Mouse (Mus musculus) MN1 (cell line): ENCODE results near the gene Cnot11.

ENCODE experiments used
- DNase-seq: peaks from one replicate; pipeline ENCODE4 v3.0.0-alpha.2; 2016; ENCODE audit warnings: low spot score

Gene Cnot11

DNA sequence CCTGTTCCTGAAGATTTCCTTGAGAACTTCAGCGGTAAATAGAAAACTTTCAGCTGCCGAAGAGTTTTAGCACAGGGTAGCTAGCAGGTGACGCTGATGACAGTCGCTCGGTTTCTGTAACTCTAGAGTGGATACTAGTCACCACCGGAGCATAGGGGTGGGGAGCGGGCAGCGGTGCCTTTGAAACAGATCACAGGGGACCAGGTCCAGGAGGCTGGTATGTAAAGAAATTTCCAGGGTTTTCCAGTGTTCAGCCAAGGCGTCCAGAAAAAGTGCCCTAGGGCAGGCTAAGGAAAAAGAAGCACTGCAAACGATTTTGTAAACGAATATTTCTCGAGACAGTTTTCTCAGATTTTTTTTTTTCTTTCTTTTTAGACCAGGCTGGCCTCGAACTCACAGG, at the start of gene Cnot11:
Gene Cnot11 (plus strand): TSS at position 162 of the 400 bp plus-strand sequence.
- no peak for DNase-seq

- no peak for DNase-seq
These were observed 47.4 kb upstream of the Cnot11 start for GRCm38 (mm10) chr1:39487370-39487769.

GRCm38 (mm10) chr1:39493165-39493564, 41.6 kb upstream of the Cnot11 start:
- DNase-seq, result no peak

DNA sequence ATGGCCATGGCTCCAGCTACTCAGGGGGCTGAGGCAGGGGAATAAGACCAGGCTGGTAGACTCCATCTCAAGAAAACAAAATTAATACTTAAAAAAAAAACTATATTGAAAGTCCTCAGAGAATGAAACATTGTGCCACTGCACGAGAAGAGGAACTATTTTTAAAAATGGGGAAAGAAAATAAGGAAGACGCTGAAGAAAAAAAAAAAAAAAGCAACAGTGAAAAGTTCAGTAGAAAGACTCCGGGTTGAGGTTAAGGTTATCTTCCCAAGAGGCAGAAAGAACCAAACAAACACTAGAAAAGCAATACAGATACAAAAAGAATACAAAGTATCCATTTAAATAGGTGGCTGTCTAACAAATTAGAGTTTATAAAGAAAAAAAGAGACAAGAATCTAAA, 41.1 kb upstream of the Cnot11 start:
- DNase-seq, result no peak

DNA sequence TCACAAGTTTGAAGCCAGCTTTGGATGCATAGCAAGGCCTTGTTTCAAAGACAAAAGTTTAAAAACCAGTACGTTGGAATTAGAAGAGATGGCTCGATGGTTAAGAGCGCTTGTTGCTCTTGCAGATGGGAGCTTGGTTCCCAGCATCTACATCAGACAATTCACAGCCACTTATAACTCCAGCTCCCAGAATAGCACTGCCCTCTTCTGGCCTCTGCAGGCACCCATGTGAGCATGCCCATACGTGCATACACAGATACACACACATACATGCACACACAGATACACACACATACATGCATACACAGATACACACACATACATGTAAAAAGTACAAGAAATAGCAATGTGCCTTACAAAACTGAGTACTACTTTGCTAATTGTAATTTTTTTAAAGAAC, 37.8 kb upstream of the Cnot11 start:
- no peak for DNase-seq

DNA sequence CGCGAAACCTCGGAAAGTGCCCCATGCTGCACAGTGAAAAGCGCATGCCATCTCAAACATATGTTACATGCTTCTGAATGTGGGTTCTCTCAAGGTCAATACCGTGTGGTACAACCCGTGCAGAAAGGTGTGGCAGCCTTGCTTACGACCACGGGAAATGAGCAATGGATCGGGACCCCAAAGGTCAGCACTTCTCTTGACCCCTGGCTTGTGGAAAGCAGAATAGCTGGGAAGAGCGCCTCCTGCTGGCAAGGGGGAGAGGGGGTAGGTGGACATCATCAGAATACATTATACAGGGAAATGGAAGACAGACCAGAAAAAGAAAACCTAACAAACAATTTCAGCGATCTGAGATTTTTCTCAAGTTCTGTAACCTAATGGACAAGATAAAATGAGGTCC, 37.0 kb upstream of the Cnot11 start:
- DNase-seq, result no peak

GRCm38 (mm10) chr1:39499485-39499941, 35.3 kb upstream of the Cnot11 start:
- no peak for DNase-seq

- DNase-seq, result no peak
These were observed 31.8 kb upstream of the Cnot11 start for GRCm38 (mm10) chr1:39502817-39503633.

DNA sequence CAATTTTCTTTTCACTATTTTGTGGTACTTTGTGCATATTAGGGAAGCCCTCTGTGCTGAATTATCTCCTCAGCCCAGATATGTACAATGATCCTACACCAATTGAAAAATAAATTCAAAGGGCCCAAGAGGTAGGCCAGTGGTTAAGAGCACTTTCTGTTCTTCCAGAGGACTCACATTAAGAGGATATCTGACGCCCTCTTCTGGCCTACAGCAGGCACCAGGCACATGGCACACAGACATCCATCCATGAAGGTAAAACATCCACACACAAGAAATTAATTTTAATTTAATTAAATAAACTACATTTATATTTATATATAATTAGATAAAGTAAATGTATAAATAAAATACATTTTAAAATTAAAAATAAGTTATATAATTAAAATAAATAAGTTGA, 30.5 kb upstream of the Cnot11 start:
- no peak for DNase-seq

- DNase-seq, result no peak
These were observed 29.2 kb upstream of the Cnot11 start for GRCm38 (mm10) chr1:39505600-39505999.

- no peak for DNase-seq
These were observed 23.0 kb upstream of the Cnot11 start for GRCm38 (mm10) chr1:39511775-39512174.

DNA sequence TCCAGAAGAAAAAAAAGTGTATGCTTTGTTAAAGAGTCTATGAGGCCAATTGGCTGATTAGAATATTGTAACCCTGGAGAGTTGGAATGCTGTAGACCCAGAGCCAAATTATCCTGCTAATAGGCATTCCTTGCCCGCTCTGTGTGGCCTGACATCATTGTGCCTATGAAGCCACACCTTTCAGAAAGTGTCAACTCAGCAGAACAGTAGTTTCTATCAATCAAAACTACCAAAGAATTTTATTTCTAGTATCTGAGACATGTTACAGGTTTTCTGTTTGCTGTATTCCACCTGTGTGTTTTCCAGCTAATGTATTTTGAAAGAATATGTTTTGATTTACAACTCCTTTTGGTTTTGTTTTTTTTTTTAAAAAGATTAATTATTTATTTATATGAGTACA, 22.6 kb upstream of the Cnot11 start:
- no peak for DNase-seq

- no peak for DNase-seq
These were observed 19.3 kb upstream of the Cnot11 start for GRCm38 (mm10) chr1:39515303-39515991.

GRCm38 (mm10) chr1:39521326-39521725, 13.5 kb upstream of the Cnot11 start:
- no peak for DNase-seq

GRCm38 (mm10) chr1:39522519-39522918, 12.3 kb upstream of the Cnot11 start:
- DNase-seq, result peak; percentile 65

DNA sequence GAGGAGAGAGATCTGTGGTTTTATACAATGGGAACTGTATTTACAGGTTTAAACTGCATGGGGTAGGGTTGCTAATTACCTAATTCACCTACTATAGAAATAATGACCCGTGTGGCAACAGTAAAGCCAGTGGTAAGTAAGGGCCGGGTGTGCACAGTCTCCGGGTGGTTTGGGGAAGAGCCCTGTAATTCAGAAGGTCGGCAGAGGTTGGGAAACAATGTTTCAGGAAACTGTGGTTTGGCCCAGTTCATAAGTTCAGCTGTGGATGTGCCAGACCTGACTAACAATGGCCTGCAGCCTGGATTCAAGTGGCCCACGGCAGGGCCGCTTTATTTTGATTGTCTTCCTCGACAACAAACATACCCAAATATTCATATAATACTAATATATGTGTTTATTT, 9.0 kb upstream of the Cnot11 start:
- DNase-seq, result no peak

- DNase-seq, result no peak
These were observed 8.2 kb upstream of the Cnot11 start for GRCm38 (mm10) chr1:39526371-39527167.

GRCm38 (mm10) chr1:39527432-39527831, 7.4 kb upstream of the Cnot11 start:
- peak; percentile 84 for DNase-seq

- no peak for DNase-seq
These were observed 6.5 kb upstream of the Cnot11 start for GRCm38 (mm10) chr1:39528319-39528718.

DNA sequence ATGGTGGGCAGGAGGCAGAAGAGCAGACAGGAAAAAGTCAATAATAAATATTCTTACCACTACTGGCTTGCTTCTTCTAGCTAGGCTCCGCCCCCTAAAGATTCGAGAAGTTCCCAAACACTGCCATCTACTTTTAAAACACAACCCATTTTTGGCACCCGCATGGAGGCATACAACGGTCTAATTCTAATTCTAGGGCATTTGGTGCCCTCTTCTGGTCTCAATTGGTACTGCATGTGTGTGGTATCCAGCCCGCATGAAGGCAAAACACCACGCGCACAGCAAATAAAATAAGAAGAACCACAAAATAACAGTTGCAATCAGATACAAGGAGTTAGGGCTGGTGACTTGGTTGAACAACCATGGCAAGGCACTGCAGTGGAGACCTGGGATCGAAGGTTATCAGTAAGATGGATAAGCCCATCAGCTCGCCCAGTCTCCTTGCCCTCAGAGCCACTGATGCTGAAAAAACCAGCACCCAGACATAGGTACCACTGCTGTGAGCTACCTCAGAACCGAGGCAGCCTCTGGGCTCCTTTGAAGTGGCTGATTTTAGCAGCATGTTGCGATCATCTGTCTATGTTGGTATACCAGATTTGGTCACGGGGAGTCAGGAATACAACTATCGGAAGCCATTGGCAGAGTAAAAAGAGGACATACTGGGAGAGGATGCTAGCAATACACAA, 4.4 kb upstream of the Cnot11 start:
- DNase-seq, result peak; percentile 85

GRCm38 (mm10) chr1:39531036-39531435, 3.8 kb upstream of the Cnot11 start:
- DNase-seq, result no peak

GRCm38 (mm10) chr1:39533917-39534316, 875 bp upstream of the Cnot11 start:
- no peak for DNase-seq
